Mouse (Mus musculus): ENCODE data around the gene Pnp. TPM values are rescaled to one million over a fixed set of nuclear protein-coding genes. Genes with fewer than 3 reads are reported as not detected.
"Not testable (repeated sequence)": the region's sequence is repeated elsewhere in the genome, so short reads cannot be mapped to it uniquely, and the experiment has no call there.

Gene Pnp
- total RNA-seq, 2 experiments from 2014 or later: 13.7 to 15.2 TPM

GRCm38 (mm10) chr14:51014724-51015123, 83.8 kb downstream of the Pnp start:
- intact Hi-C loops (cut with DNase I); DNase-seq (ENCODE audit: low spot score in 2 of 2): not testable (repeated sequence)

Other genes starting within 250 kb of the Pnp start
- not detected for gene Olfr747, start 237.9 kb upstream of the Pnp start, total RNA-seq (2021)
- gene Olfr748, start 223.7 kb upstream of the Pnp start, total RNA-seq (2021): not detected
- not detected for gene Olfr749, start 186.0 kb upstream of the Pnp start, total RNA-seq (2021)
- 10 to 100 TPM; 64.7 to 68.3 TPM for gene Ttc5, start 145.6 kb upstream of the Pnp start, total RNA-seq (2021)
- gene Ccnb1ip1, start 123.3 kb upstream of the Pnp start, total RNA-seq (2021): not detected
- gene Parp2, start 123.2 kb upstream of the Pnp start, total RNA-seq (2021): 10 to 100 TPM; 25.5 to 29.8 TPM
- 1 to 10 TPM; 2.2 to 2.6 TPM for gene Tep1, start 60.5 kb upstream of the Pnp start, total RNA-seq (2021)
- gene Klhl33, start 33.6 kb upstream of the Pnp start, total RNA-seq (2021): 1 to 10 TPM; 2.0 to 2.9 TPM
- 10 to 100 TPM; 35.1 to 39.7 TPM for gene Osgep, start 6.2 kb upstream of the Pnp start, total RNA-seq (2021)
- 10 to 100 TPM; 57.7 to 61.1 TPM for gene Apex1, start 6.1 kb upstream of the Pnp start, total RNA-seq (2021)
- 10 to 100 TPM; 87.3 to 98.4 TPM for gene Pip4p1, start 226 bp upstream of the Pnp start, total RNA-seq (2021)
- gene Gm49342, start 13.4 kb downstream of the Pnp start, total RNA-seq (2021): 10 to 100 TPM in 1 of 2 experiments, 1 to 10 TPM in 1; 9.2 to 14.4 TPM
- 1 to 10 TPM in 1 of 2 experiments, under 1 TPM in 1; 0.68 to 1.5 TPM for gene Pnp2, start 24.9 kb downstream of the Pnp start, total RNA-seq (2021)
- gene Rnase10, start 76.7 kb downstream of the Pnp start, total RNA-seq (2021): under 1 TPM in 1 of 2 experiments, not detected in 1; 0.30 TPM
- not detected for gene Rnase9, start 110.8 kb downstream of the Pnp start, total RNA-seq (2021)
- not detected for gene Rnase11, start 119.1 kb downstream of the Pnp start, total RNA-seq (2021)
- gene Rnase12, start 126.6 kb downstream of the Pnp start, total RNA-seq (2021): not detected
- not detected for gene Olfr750, start 143.4 kb downstream of the Pnp start, total RNA-seq (2021)
- gene Rnase4, start 160.0 kb downstream of the Pnp start, total RNA-seq (2021): 10 to 100 TPM; 19.0 to 20.1 TPM
- gene Ang, start 160.1 kb downstream of the Pnp start, total RNA-seq (2021): 1 to 10 TPM; 2.9 to 4.1 TPM
- gene Eddm3b, start 183.3 kb downstream of the Pnp start, total RNA-seq (2021): not detected
- gene Rnase6, start 192.8 kb downstream of the Pnp start, total RNA-seq (2021): not detected
- under 1 TPM in 1 of 2 experiments, not detected in 1; 0.48 TPM for gene Rnase1, start 215.7 kb downstream of the Pnp start, total RNA-seq (2021)
- gene Rnase2b, start 231.2 kb downstream of the Pnp start, total RNA-seq (2021): not detected